Mouse (Mus musculus) thymus, postnatal 0 days (tissue): ENCODE results near the gene Agpat4. TPM values are rescaled to one million over a fixed set of nuclear protein-coding genes. Genes with fewer than 3 reads are reported as not detected.
"Not testable (repeated sequence)": the region's sequence is repeated elsewhere in the genome, so short reads cannot be mapped to it uniquely, and the experiment has no call there.

Experiments used
- DNase-seq: peaks from one replicate; pipeline ENCODE4 v3.0.0-alpha.2; 2015; ENCODE audit warnings: low spot score
- polyA plus RNA-seq: library from polyadenylated mRNA; unstranded; fragments of >200 nt; fragmentation: Nextera tagmentation; extraction: Ambion mirVana; gene quantifications from 2 replicates; pipeline ENCODE4 v1.2.1, GENCODE M21; 2015

Gene Agpat4
- polyA plus RNA-seq, 1 experiment from 2014 or later: 11.1 TPM

- DNase-seq: no peak
These were observed 67.8 kb downstream of the Agpat4 start for GRCm38 (mm10) chr17:12186341-12186740.

GRCm38 (mm10) chr17:12187782-12188181 is 69.3 kb downstream of the Agpat4 start:
- no peak for DNase-seq

GRCm38 (mm10) chr17:12195137-12195536 is 76.6 kb downstream of the Agpat4 start:
- DNase-seq: peak; percentile 59

GRCm38 (mm10) chr17:12195604-12196003 is 77.1 kb downstream of the Agpat4 start:
- no peak for DNase-seq

GRCm38 (mm10) chr17:12199933-12200332 is 81.4 kb downstream of the Agpat4 start:
- no peak for DNase-seq

- no peak for DNase-seq
These were observed 82.6 kb downstream of the Agpat4 start for GRCm38 (mm10) chr17:12201086-12201485.

GRCm38 (mm10) chr17:12203414-12203897 is 85.0 kb downstream of the Agpat4 start:
- DNase-seq: no peak

- no peak for DNase-seq
These were observed 85.7 kb downstream of the Agpat4 start for GRCm38 (mm10) chr17:12204246-12204645.

GRCm38 (mm10) chr17:12204689-12205014 is 86.1 kb downstream of the Agpat4 start:
- DNase-seq: no peak

GRCm38 (mm10) chr17:12205015-12205693 is 86.7 kb downstream of the Agpat4 start:
- no peak for DNase-seq

- peak; percentile 74 for DNase-seq
These were observed 87.2 kb downstream of the Agpat4 start for GRCm38 (mm10) chr17:12205694-12206075.

- DNase-seq: no peak
These were observed 87.7 kb downstream of the Agpat4 start for GRCm38 (mm10) chr17:12206248-12206647.

GRCm38 (mm10) chr17:12207022-12207548 is 88.6 kb downstream of the Agpat4 start:
- DNase-seq: no peak

GRCm38 (mm10) chr17:12209481-12209880 is 91.0 kb downstream of the Agpat4 start:
- no peak for DNase-seq

GRCm38 (mm10) chr17:12210544-12211132 is 92.1 kb downstream of the Agpat4 start:
- DNase-seq: peak; percentile 86

GRCm38 (mm10) chr17:12211890-12212289 is 93.4 kb downstream of the Agpat4 start:
- DNase-seq: no peak

GRCm38 (mm10) chr17:12212341-12212740 is 93.8 kb downstream of the Agpat4 start:
- DNase-seq: no peak

GRCm38 (mm10) chr17:12213430-12213829 is 94.9 kb downstream of the Agpat4 start:
- DNase-seq: no peak

GRCm38 (mm10) chr17:12216224-12216623 is 97.7 kb downstream of the Agpat4 start:
- no peak for DNase-seq

GRCm38 (mm10) chr17:12221926-12222325 is 103.4 kb downstream of the Agpat4 start:
- no peak for DNase-seq

GRCm38 (mm10) chr17:12223682-12224081 is 105.2 kb downstream of the Agpat4 start:
- no peak for DNase-seq

GRCm38 (mm10) chr17:12224145-12224544 is 105.6 kb downstream of the Agpat4 start:
- DNase-seq: no peak

- DNase-seq: not testable (repeated sequence)
These were observed 106.0 kb downstream of the Agpat4 start for GRCm38 (mm10) chr17:12224551-12224950.
